Mouse (Mus musculus) adrenal gland (tissue): Measurements from ENCODE around the gene Pgf.

Experiments used
- intact Hi-C: fragments of 180-260 bp; cut with DNase I; formaldehyde crosslinking; loops from one replicate; pipeline ENCODE4 v1.15.1; 2025

Gene Pgf

GRCm38 (mm10) chr12:85192461-85193108 lies 15.0 kb upstream of the Pgf start:
- intact Hi-C loops: no loop called here

GRCm38 (mm10) chr12:85190290-85190689 lies 12.7 kb upstream of the Pgf start:
- intact Hi-C loops: no loop called here

DNA sequence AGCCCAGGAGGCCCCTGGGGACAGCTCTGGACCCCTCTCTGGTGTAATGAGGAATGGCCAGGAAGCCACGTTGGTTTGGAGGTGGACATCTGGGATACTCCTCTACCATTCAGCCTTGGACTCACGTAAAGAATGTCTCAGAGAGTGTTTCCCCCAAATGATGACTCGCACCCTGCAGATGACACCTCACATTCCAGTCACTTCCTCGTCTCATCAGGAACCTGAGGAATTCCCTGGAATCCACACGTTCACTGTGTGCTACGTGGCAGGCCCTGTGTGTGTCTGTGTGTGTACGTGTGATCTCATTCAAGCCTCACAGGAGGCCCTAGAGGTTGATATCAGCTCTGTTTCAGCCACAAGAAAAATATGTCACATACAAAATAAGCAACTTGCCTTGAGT lies 8.8 kb upstream of the Pgf start:
- intact Hi-C loops: no loop called here

GRCm38 (mm10) chr12:85185810-85186209 lies 8.2 kb upstream of the Pgf start:
- intact Hi-C loops: no loop called here

- intact Hi-C loops: no loop called here
Measured at GRCm38 (mm10) chr12:85184118-85184517, 6.5 kb upstream of the Pgf start.

DNA sequence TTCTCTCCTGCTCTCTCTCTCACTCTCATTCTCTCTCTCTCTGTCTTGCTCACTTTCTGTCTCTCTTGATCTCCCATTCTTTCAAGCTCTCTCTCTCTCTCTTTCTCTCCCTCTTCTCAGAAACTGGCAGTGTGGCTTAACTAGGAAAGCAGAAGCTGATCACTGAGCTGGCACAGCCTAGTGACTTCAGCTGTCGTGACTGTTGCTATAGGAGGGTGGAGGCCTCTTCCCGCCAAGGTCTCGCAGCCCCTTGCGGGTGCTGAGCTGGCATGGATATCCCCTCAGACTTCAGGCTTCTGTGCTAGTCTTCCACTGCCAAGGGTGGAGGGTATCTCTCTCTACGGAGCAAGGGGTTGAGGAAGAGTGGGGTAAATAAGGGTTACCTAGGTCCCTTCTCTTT lies 5.3 kb upstream of the Pgf start:
- intact Hi-C loops: no loop called here

DNA sequence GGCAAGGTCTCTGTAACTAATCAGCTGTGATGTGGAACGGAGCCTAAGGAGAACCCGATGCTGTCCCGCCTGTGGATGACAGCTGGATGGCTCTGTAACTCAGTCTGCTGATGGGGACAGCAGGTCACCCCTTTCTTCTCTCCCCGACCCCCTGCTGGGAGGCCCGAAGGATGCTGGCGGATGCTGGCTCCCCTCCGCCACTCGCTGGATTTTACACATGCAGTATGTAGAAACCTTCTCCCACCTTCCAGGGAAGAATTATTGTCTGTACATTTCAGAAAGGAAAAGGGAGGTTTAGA lies 4.7 kb upstream of the Pgf start:
- intact Hi-C loops: no loop called here

DNA sequence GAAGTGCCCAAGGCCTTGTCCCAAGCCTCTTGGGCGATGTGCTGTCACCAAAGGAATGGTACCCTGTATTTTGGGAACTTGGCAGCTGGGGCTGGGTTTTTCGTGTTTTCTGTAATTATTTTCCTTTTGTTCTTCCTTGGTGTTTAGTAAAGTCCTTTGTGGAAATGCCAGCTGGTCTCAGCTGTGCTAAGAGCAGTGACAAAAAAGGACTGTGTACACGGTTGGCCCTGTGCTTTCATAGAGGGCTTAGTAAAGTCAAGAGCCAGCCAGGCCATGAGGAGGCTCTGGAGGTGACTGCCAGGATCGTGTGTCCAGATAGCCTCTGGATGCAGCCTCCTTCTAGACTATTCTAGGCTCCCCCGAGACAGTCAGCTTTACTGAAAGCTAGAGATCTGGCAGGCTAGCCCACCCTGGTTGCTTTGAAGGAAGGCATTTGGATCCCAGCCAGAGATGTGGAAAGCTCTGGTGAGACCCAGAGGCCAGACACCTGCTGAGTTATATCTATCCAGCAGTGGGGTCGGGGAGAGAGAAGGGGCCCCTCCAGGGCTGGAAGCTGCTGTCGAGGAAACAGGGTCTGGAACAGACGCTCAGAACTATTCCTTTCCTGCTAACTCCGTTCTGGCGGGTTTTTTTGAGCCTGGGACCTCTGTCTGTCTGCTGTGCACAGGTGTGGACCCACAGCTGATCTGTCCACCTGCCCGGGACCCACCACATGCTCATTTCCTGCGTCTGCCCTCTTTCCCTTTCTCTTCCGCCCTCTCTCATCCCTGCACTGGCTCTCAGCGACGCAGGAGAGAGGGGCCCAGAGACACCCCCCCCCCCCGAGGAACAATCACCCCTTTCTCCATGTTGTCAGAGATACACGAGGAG lies 4.1 kb upstream of the Pgf start:
- intact Hi-C loops: no loop called here

DNA sequence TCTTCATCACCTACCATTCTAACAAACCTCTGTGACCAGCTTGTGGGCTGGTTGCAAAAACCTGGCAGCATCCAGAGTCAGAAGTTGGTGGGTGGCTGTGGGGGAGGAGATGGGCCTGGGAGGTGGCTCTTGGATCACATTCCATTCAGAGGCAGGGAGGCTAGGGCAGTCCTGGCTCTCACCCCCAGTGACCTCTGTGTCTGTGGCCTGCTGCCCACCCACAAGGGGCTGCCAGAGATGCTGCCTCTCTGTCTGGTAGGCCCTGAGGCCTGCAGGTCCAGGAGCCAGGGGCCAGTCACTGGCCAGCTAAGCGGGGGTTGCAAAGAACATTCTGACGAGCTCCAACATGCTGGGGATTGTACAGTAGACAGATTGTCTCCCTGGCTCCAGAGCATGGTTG lies 704 bp upstream of the Pgf start:
- intact Hi-C loops: no loop called here

DNA sequence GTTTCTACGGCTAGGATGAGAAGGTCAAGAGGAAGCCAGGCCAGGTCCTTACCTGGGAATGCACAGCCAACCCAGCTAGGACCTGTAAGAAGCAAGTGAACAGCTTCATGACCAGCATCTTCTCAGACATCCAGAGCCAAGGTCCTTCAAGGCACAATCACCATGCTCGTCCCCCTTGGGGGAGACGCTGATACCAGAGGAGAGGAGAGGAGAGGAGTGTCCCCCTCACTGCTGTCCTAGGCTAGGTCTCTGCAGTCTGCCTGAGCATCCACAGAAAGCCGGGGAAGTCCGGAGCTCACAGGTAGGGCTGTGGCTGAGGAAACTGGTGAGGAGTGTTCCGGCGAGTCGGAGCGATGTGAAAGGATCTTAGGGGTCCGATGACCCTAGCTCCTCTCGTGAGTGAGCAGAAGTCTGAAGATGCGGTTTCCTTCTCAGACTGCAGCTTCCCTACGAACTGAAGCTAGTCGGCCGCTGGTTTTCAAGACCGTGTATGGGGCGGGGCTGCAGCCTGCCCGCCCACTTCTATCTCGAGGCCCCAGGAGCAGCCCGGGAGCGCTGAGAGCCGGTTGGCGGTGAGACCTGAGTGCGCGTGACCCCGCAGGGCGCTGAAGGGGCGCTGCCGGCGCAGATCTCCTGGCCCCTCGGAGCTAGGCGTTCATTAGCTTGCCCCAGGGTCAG lies 605 bp downstream of the Pgf start:
- intact Hi-C loops: no loop called here

DNA sequence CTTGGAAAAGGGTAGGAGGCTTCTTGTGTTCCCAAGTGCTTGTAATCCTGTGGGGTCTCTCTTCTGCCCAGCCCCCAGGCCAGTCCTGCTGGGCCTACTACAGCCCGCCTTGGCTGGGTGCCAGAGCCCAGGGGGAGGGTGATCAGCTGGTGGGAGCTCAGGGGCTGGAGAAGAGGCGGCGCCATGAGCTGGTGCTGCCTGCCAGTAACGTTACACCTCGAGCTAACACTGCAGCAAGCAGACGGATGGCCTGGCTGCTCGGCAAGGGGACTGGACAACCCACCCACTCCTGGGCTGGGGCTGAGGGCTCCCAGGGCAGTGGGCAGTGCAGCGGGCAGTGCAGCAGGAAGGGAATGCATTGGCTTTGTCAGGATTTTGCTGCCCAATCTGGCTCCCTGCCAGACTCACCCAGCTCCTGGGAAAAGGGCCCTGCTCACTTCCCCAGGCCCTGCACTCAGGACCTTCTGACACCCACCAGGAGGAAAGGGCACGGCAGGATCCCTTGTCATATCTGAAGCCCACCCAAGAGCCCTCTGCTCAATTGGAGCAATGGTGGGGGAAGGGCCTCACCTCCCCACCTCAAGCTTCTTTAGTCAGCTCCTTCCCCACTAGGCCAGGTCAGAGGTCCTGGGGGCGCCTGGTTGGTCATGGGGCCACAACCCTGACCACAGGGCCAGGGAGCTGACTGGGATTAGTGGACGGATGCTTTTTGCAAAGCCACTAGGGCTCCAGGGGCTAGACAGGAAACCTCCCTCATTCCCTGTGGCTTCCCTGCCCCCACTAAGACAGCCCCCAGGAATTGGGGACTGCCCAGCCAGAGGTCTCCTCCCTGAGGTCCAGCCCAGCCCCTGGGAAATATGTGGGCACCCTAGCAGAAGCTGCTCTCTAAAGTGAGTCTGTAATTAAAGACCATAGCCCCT lies 1.4 kb downstream of the Pgf start:
- intact Hi-C loops: no loop called here

DNA sequence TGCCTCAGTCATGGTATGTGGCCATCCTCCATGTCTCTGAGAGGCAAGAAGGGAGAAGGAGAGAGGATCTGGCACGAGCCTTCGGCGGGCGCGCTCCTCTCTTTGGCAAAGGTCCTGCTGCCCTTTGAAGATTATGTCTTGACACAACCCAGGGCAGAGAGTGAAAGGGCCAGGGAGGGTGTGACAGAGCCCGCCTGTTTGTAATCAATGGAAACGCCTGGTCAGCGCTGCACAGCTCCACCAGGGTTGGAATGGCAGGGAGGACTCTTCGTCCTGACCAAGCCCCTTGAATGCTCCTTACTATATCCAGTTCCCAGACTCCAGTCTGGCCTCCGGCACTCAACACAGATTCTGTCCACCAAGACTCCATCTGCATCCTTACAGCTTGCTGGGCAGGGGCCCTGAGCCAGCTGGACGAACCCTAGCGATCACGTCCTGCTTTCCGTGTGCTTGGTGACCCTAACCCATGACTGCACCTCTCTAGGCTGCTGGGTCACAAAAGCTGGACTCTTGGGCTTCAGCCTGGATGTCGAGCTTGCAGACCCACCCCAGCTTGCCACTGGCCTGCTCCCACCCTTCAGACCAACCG lies 2.4 kb downstream of the Pgf start:
- intact Hi-C loops: no loop called here

DNA sequence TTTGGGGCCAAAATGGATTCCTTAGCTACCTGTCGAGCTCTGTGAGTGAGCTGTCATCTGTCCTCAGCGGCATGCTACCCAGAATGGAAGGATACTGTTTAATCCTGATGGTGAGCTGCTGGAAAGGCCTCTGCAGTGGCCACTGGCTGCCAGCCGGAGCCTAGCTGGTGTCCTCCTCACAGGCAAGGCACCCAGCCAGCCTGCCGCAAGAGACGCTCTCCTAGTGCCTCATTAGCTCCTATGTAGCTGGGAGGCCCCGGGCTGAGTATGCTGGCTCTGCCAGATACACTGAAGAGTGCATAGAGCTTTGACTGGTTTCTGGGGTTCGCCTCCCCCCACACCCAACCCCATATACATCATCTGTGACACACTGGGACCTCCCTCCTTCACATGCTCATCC lies 3.6 kb downstream of the Pgf start:
- intact Hi-C loops: no loop called here

- intact Hi-C loops: no loop called here
Measured at GRCm38 (mm10) chr12:85170948-85171307, 6.7 kb downstream of the Pgf start.

DNA sequence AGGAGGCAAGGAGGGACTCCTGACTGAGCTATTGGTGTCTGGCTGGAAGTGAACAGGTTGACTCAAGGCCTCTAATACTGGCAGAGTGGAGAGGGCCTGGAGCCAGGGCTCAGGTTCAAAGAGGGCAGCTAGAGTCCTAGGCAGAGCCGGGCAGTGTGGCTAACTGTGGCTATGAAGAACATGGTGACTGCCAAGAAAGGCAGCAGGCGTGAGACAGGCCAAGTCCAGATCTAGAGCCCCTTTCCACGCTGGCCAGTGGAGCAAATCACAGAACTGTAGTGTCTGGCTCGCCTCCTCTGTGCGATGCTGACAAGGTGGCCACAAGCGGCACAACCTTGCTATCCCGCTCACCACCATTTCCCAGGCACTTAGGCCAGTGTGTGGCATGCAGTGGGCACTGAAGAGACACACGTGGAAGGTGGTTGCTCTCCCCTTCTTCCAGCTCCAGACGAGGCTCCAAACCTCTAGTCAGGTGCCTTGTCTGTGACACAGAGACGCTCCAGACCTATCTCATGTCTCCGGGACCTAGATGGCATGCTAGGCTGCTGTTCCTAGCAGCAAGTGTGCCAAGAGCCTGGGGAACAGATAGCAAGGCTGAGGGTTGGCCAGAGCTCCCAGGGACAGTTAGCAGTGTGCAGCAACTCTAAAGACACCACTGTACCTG lies 7.2 kb downstream of the Pgf start:
- intact Hi-C loops: no loop called here

GRCm38 (mm10) chr12:85169877-85170276 lies 7.7 kb downstream of the Pgf start:
- intact Hi-C loops: loop anchor here (5.0 kb wide), 1 partner anchor 137 kb away; no protein-coding TSS in a partner anchor

DNA sequence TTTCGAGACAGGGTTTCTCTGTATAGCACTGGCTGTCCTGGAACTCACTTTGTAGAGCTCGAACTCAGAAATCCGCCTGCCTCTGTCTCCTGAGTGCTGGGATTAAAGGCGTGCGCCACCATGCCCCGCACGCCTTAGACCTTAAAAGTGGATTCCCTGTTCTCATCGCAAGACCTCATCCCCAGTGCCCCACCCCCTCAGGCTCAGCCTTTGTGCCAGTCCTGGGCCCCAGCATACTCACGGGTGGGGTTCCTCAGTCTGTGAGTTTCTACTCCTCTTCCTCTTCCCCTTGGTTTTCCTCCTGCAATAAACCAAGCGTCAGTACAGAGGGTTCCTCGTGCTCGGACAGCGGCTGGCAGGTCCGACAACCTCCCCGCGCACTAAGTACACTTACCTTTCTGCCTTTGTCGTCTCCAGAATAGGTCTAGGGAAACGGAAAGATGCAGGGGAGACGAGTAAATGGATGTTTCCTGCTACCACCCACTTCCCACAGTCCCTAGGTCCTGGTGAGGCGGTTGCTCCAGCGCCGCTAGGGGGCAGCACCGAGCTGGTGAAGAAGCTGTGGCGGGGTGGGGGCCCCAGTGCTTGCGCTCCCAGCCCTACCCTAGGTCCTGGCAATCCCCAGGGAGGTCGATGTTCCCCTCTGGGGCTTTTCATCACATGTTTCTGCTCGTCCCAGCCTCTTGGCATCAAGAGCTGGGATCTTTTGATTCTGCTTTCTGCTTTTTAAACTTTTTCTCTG lies 8.3 kb downstream of the Pgf start:
- intact Hi-C loops: loop anchor here (5.0 kb wide), 1 partner anchor 138 kb away; no protein-coding TSS in a partner anchor

DNA sequence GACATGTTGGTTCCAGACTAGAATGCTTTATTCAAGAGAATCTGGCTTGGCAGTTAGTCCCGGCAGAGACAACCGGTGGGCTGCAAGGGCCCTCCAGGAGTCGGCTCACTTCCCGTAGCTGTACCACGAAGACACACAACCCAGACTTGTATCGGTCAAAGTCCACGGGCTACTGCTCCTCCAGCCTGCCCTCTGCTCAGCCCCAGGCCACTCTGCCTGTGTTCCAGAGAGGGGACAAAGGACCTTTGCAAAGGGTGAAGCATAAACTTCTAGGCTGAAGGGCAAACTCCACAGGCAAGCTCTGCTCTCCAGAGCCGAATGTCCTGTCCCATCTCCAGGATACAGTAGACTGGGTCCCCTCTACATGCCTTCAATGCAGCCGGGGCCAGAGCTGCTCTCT lies 11.0 kb downstream of the Pgf start:
- intact Hi-C loops: loop anchor here (5.0 kb wide), 1 partner anchor 141 kb away; no protein-coding TSS in a partner anchor

- intact Hi-C loops: loop anchor here (5.0 kb wide), 1 partner anchor 142 kb away; no protein-coding TSS in a partner anchor
Measured at GRCm38 (mm10) chr12:85164996-85165395, 12.6 kb downstream of the Pgf start.

- intact Hi-C loops: no loop called here
Measured at GRCm38 (mm10) chr12:85159592-85159991, 18.0 kb downstream of the Pgf start.
